Mouse (Mus musculus) spleen, adult 2 months (tissue): ENCODE data around the gene Rorc. TPM values are rescaled to one million over a fixed set of nuclear protein-coding genes. Genes with fewer than 3 reads are reported as not detected.

Experiments used
- DNase-seq, 2 experiments: peaks; one replicate each; pipeline versions ENCODE4 v3.0.0 to v3.0.0-alpha.2; 2012 to 2021; ENCODE audit warnings: low spot score in 2 of 2, low read depth in 1 of 2
- H3K27ac ChIP-seq: fragments of 200-500 bp; 2 replicates; pipeline ENCODE4 v1.5.1; 2012; ENCODE audit warnings: low read length, inconsistent platforms; ENCODE audit not compliant: insufficient read depth
- H3K27me3 ChIP-seq: fragments of 200-500 bp; 2 replicates; pipeline ENCODE4 v1.6.1; 2012; ENCODE audit warnings: mild to moderate bottlenecking, moderate library complexity, low read length, inconsistent platforms; ENCODE audit not compliant: control insufficient read depth, insufficient read depth
- H3K36me3 ChIP-seq: fragments of 200-500 bp; 2 replicates; pipeline ENCODE4 v1.6.1; 2012; ENCODE audit warnings: mild to moderate bottlenecking, low read length, inconsistent platforms; ENCODE audit not compliant: control insufficient read depth, insufficient read depth
- H3K4me1 ChIP-seq: fragments of 200-500 bp; 2 replicates; pipeline ENCODE4 v1.6.1; 2011; ENCODE audit warnings: inconsistent platforms; ENCODE audit not compliant: control insufficient read depth, insufficient read depth, insufficient read length
- H3K4me3 ChIP-seq: fragments of 200-500 bp; 2 replicates; pipeline ENCODE4 v1.5.1; 2011; ENCODE audit warnings: mild to moderate bottlenecking, inconsistent platforms; ENCODE audit not compliant: insufficient read depth, insufficient read length; ENCODE audit errors: extremely low read depth
- CTCF ChIP-seq: fragments of 200-500 bp; IDR thresholded peaks from 2 replicates; pipeline ENCODE4 v1.5.1; 2011; ENCODE audit warnings: mild to moderate bottlenecking, inconsistent platforms; ENCODE audit not compliant: insufficient read depth, insufficient read length, insufficient replicate concordance; ENCODE audit errors: extremely low read depth
- POLR2A ChIP-seq: fragments of 200-500 bp; IDR thresholded peaks from 2 replicates; pipeline ENCODE4 v1.6.1; 2011; ENCODE audit warnings: low read depth, low read length, inconsistent platforms
- WGBS: fragments of 180-500 bp; shearing (Covaris S2); methylation state at CpG from one replicate; pipeline ENCODE4 v1.1.7; 2018; 5-methylcytosine and 5-hydroxymethylcytosine counted together
- polyA plus RNA-seq: library from polyadenylated mRNA; depleted of rRNA; stranded (reverse); fragments of >200 nt; gene quantifications from 2 replicates; pipeline ENCODE4 v1.2.3, GENCODE M21; 2012

Rorc gene
- polyA plus RNA-seq, 1 experiment = 1.1 TPM

DNA sequence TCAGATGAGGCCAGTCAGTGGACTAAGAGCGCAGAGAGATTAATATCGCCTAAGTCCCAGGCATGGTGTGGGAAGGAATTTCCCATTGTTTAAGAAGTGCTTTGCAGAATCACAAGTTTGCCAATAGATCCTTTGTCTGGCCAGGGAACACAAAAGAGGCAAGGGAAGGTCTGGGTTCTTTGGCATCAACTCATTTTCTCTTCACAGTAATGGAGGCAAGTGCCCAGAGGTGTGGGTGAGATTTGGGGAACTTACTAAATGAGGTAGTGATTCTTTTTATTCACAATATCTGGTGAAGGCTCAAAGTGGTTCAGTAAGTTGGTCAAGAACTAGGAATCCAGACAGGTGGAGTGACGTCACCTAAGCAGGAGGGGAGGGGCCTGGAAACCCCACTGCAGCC lies 27.7 kb upstream of the Rorc start:
- Histone ChIP-seq H3K27me3 (no peaks in the 10 kb centered on the region), H3K36me3 (no peaks in the 10 kb centered on the region), H3K4me3 (no peak overlapping the region), H3K4me1 (no peaks in the 10 kb centered on the region), H3K27ac (no peak overlapping the region)
- 81% methylated on average over 3 of the region's 3 CpGs for WGBS
- DNase-seq = no peak
- TF ChIP-seq POLR2A (no peak), CTCF (no peak)

DNA sequence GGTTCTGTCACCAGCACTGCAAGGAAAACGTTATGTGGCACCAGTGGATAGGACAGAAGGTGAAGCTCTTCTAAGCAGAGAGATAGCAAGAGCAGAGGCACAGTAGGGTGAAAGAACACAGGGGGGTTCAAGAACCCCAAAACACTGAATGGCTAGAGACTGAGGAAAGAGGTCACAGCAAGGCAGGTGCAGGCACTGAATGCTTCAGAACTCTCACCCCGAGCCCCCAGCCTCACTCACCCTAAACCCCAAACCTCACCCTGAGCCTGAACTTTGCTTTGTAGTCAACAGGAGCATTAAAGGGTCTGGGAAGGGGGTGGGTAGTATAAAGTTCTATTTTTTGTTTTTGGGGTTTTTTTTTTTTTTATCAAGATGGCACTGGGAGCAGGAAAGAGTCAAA lies 24.4 kb upstream of the Rorc start:
- Histone ChIP-seq H3K27me3 (no peaks in the 10 kb centered on the region), H3K27ac (no peak overlapping the region), H3K4me3 (no peak overlapping the region), H3K36me3 (no peaks in the 10 kb centered on the region), H3K4me1 (no peaks in the 10 kb centered on the region)
- WGBS = 65% methylated on average over 2 of the region's 2 CpGs
- no peak for DNase-seq
- no peak for TF ChIP-seq CTCF
- no peak for TF ChIP-seq POLR2A

- no peak for TF ChIP-seq CTCF
- no peak for TF ChIP-seq POLR2A
- H3K27ac ChIP-seq = no peak overlapping the region
- H3K4me1 ChIP-seq = peaks cover 6% of the 10 kb centered on the region; the same call in 1 of the 2 replicates
- no peaks in the 10 kb centered on the region for H3K36me3 ChIP-seq
- no peak overlapping the region for H3K4me3 ChIP-seq
- DNase-seq = no peak
- WGBS = 5% methylated on average over 1 of the region's 1 CpGs
- peaks cover 5% of the 10 kb centered on the region for H3K27me3 ChIP-seq
These were observed 11.8 kb upstream of the Rorc start for GRCm38 (mm10) chr3:94360812-94361211.

DNA sequence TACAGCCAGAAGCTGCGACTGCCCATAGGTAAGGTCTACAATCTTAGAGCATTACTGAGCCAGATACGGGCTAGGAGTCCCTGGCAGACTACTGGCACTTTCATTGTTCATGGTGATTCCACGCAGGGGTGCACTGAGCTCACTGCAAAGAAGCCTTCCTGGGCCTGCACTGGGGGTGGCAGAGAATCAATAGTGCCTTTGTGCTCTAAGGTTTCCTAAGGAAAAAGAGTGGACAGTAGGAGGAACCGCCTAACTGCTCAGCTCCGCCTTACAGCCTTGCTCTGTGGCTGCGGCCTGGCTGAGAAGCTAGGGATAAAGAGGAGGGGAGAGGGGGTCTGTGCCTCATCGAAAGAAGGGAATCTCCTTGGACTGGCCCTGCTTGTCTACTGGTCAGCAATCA lies 10.5 kb upstream of the Rorc start, which contains the start of gene C2cd4d:
C2cd4d (plus strand) TSS at position 301 of the 400 bp plus-strand sequence.
- 84% methylated on average over 7 of the region's 7 CpGs for WGBS
- H3K4me3 ChIP-seq = no peak within 1 kb of the TSS
- H3K27ac ChIP-seq = no peak within 1 kb of the TSS

GRCm38 (mm10) chr3:94363291-94364153 lies 9.1 kb upstream of the Rorc start:
- H3K36me3 ChIP-seq = no peaks in the 10 kb centered on the region
- no peak overlapping the region for H3K27ac ChIP-seq
- no peak overlapping the region; the same call in 1 of the 2 replicates for H3K4me3 ChIP-seq
- no peak for DNase-seq
- peaks cover 5% of the 10 kb centered on the region for H3K27me3 ChIP-seq
- no peak for TF ChIP-seq CTCF
- TF ChIP-seq POLR2A = no peak
- WGBS = 14% methylated on average over 97 of the region's 97 CpGs
- H3K4me1 ChIP-seq = peaks cover 6% of the 10 kb centered on the region; the same call in 1 of the 2 replicates

More for the DNA sequence above, 10.5 kb upstream of the Rorc start, which contains the start of gene C2cd4d:
- Histone ChIP-seq H3K4me1 (peaks cover 6% of the 10 kb centered on the region; the same call in 1 of the 2 replicates), H3K27me3 (peaks cover 5% of the 10 kb centered on the region), H3K36me3 (no peaks in the 10 kb centered on the region)
- no peak for DNase-seq
- no peak for TF ChIP-seq POLR2A
- TF ChIP-seq CTCF = no peak

GRCm38 (mm10) chr3:94364154-94364526 lies 8.5 kb upstream of the Rorc start:
- 12% methylated on average over 23 of the region's 23 CpGs for WGBS
- Histone ChIP-seq H3K27me3 (peaks cover 5% of the 10 kb centered on the region), H3K27ac (no peak overlapping the region), H3K4me1 (peaks cover 6% of the 10 kb centered on the region; the same call in 1 of the 2 replicates), H3K36me3 (no peaks in the 10 kb centered on the region), H3K4me3 (no peak overlapping the region)
- no peak for DNase-seq
- no peak for TF ChIP-seq CTCF
- TF ChIP-seq POLR2A = no peak

- H3K27ac ChIP-seq = no peak overlapping the region
- TF ChIP-seq POLR2A = no peak
- peak; percentile 86; the same call in 1 of the 2 replicates for TF ChIP-seq CTCF
- H3K4me1 ChIP-seq = peaks cover 6% of the 10 kb centered on the region; the same call in 1 of the 2 replicates
- no peak overlapping the region for H3K4me3 ChIP-seq
- no peaks in the 10 kb centered on the region for H3K36me3 ChIP-seq
- DNase-seq = peak; percentile 41 to 63
- peaks cover 5% of the 10 kb centered on the region for H3K27me3 ChIP-seq
- 35% methylated on average over 3 of the region's 3 CpGs for WGBS
These were observed 5.8 kb upstream of the Rorc start for GRCm38 (mm10) chr3:94366761-94367160.
